Mouse (Mus musculus): ENCODE measurements around the gene Pla2g2f.

Gene Pla2g2f

DNA sequence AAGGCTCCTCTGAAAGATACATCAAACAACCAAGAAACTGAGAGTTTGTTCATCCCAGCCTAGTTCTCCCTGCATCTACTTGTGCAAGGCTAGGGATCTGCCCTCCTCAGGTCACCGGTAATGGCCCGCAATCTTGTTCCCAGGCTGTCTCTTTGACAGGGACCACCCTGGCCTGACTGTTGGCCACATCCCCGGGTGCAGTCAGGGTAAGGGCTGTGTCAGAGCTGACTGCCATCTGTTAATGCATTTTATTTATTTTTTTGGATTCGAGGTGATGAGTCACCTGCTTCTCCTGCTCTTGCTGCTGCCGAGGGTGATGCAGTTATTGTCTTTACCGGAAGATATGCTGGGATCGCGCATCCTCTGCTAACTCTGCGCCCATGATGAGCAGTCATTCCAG, 40.7 kb downstream of the Pla2g2f start:
- no peak for DNase-seq (ENCODE audit: low read depth, low spot score)

DNA sequence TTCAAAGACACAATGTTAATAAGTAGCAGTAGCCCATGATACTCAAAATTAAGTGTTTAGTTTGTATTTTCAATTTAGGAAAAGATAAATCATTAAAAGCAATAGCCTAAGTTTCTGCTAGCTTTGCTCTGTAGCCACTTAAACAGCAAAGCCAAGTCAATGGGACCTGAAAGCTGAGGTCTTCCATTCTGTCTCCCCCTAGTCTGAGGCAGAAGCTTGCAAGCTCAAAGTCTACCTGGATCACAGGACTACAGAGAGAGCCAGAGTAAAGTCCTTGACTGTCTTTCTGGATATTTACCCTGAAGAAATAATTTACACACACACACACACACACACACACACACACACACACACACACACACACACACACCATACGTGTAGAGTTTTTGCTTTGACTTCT, 43.2 kb downstream of the Pla2g2f start:
- DNase-seq (ENCODE audit: low read depth, low spot score), result no peak

DNA sequence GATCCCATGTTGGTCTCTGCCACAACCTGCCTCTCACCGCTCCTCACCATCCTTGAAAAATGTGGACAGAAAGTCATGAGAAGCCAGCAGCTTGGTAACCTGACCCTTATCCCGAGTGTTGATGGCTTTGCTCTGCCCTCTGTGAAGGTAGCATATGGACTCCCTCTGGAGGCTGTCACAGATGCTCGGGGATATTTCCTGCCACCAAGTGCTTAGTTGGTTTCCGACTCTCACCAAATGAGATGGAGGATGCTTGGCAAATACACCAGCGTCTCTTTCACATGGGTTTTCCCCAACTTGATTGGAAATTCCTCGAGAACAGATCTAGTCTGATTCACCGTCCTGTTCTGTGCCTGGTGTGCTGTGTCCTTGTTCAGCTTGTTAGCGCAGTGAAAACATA, 44.8 kb downstream of the Pla2g2f start:
- no peak for DNase-seq (ENCODE audit: low read depth, low spot score)

DNA sequence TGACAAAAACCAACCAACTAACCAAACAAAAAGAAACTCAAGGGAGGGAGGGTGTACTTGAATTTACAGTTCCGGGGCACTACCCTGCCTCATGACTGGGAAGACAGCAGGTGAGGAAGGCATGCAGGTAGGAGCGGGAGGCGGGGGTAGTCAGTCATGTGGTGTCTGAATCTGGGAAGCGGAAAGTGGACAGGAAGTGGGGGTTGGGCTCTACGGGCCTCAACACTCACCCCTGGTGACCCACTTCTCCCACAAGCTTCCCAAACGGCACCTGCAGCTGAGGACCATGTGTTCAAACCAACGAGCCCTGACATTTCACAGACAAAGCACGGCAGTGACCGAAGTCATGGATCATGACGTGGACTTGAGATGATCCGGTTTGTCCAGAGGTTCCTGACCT, 45.3 kb downstream of the Pla2g2f start:
- no peak for DNase-seq (ENCODE audit: low read depth, low spot score)

GRCm38 (mm10) chr4:138711051-138711820, 46.2 kb downstream of the Pla2g2f start:
- no peak for DNase-seq (ENCODE audit: low read depth, low spot score)

DNA sequence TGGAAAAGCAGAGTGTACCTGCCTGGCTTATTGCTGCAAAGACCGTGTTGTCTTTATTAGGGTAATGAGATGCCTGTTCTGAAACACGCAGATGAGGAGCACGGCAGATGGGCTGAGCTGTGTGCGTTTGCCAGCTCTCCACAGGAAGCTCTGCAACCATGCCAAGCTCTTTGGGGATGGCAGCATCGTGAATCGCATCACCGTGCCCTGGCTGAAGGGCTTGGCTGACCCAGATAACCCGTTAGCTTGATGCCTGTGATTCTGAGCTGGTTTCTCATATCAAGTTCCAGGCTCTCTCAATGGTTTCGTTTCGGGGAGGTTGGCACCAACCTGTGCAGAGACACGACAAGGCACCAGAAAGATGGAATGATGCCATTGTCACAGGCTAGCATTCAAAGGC, 46.8 kb downstream of the Pla2g2f start:
- DNase-seq (ENCODE audit: low read depth, low spot score), result no peak

- DNase-seq (ENCODE audit: low read depth, low spot score), result no peak
Measured at GRCm38 (mm10) chr4:138709944-138710343, 47.5 kb downstream of the Pla2g2f start.

DNA sequence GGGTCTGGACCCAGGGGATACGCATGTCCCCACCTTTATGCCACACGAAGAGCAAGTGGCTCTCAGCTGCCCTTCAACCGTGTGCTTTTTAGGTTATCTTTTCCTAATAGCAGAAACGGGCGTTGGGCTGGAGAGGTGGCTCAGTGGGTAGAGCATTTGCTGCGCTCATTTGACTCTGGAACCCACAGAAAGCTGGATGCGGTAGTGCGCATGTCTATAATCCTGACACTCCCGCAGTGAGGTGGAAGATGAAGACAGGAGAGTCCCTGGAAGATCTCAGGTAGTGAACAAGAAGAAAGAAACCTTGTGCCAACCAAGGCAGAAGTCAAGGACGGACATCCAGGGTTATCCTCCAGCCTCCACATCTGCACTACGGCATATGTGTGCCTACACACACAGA, 48.2 kb downstream of the Pla2g2f start:
- DNase-seq (ENCODE audit: low read depth, low spot score), result no peak

DNA sequence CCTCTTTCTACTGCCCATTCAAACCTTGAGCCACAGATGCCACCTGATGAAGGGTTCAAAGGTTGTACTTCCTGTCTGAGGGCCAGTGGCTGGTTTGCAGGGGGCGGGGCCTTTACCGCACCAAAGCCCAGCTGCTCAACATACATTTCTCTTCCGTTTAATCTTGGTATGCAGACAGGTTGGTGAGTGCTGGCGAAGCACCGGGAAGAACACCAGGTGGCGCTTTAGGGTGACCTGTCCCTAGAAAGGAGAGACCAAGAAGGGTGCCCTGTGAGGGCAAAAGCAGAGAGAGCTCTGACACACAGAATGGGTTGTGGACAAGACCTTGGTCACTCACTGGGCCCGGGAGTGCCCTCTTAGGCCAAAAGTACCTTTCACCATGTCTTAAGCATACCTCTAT, 48.8 kb downstream of the Pla2g2f start:
- peak; percentile 63 for DNase-seq (ENCODE audit: low read depth, low spot score)

DNA sequence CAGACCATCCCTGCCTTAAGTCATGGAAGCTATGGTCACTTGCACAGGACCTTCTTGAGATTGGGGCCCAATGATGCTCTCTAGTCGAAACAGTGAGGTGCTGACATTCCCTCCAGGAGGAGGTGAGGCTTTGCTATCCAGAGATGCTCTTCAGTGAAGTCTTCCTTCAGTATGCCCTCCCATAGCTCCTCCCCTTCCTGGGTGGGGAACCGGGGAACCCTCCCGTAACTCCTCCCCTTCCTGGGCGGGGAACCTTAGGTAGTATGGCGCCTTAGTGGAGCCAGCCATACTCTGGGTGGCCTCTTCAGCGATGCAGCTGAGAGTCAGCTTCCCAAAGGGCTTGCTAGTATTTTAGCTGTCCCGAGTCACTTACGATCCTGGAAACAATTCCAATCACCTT, 50.8 kb downstream of the Pla2g2f start:
- no peak for DNase-seq (ENCODE audit: low read depth, low spot score)

DNA sequence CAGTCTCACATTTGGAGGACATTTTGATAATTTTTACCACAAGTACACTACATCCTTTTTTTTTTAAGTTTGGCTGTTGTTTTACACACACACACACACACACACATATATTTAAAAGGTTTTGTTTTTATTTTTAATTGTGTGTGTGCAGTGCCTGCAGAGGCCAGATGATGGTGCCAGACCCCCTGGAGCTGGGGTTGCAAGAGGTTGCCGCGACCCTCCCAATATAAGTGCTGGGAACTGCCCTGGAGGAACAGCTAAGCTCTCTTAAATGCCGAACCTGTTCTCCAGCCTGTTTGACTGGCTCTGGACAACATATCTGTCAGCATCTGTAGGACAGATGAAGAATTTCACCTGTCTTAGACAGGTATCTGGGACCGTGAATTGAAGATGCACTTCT, 53.3 kb downstream of the Pla2g2f start:
- no peak for DNase-seq (ENCODE audit: low read depth, low spot score)

DNA sequence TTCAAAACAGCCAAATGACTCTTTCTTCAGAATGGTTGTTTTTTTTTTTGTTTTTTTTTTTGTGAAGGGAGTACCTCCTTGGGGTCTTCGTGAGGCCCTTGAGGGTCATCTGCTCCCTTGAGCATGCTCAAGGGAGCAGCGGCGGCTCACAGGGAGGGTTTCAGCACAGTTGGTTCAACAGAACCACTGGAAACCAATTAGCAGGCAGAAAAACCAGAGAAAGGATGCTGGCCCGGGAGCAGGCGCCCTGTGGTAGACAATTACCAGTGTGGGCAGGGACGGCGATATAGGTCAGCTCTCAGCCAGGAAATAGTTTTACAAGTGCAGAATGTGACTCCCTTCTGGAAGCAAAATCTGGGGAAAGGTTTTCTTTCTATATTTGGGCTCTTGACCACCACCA, 53.8 kb downstream of the Pla2g2f start:
- DNase-seq (ENCODE audit: low read depth, low spot score), result no peak

- no peak for DNase-seq (ENCODE audit: low read depth, low spot score)
Measured at GRCm38 (mm10) chr4:138702528-138702927, 54.9 kb downstream of the Pla2g2f start.

DNA sequence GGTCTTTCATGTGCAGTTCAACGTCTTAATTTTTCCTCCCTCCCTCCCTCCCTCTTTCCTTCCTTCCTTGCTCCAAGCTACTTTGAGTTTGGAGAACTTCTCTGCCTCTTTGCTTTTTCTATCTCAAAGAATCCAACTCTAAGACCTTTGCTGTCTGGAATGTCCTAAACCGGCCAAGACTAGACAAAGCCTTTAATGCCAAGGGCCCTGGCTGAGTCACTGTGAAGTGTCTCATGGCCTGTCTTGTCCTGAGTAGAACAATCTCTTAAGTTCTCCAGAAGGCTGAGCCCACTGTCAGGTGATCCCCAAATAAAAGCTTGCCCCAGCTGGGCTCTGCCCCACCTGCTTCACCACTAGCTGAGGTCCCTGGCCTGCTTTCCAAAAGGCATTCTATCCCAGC, 55.4 kb downstream of the Pla2g2f start:
- DNase-seq (ENCODE audit: low read depth, low spot score), result no peak

GRCm38 (mm10) chr4:138701111-138701510, 56.3 kb downstream of the Pla2g2f start:
- no peak for DNase-seq (ENCODE audit: low read depth, low spot score)
